Mouse (Mus musculus) heart, postnatal 0 days (tissue): ENCODE measurements around the gene Zxdc. TPM values are rescaled to one million over a fixed set of nuclear protein-coding genes. Genes with fewer than 3 reads are reported as not detected.

Source experiments
- ATAC-seq: fragments of 200-750 bp; cut with Nextera tagmentation; 2 replicates; pipeline ENCODE4 v1.8.0; 2017; ENCODE audit warnings: low read depth, moderate number of reproducible peaks, moderate library complexity; ENCODE audit not compliant: insufficient read depth
- DNase-seq: peaks from one replicate; pipeline ENCODE4 v3.0.0-alpha.2; 2016; ENCODE audit warnings: low spot score
- H3K27ac ChIP-seq: fragments of 300-500 bp; sonication (generic); 2 replicates; pipeline ENCODE4 v1.5.1; 2014; ENCODE audit warnings: low read depth, mild to moderate bottlenecking
- H3K27me3 ChIP-seq: fragments of 300-500 bp; sonication (generic); 2 replicates; pipeline ENCODE4 v1.6.1; 2014; ENCODE audit warnings: low read length, mixed read lengths; ENCODE audit not compliant: control insufficient read depth, insufficient read depth
- H3K36me3 ChIP-seq: fragments of 300-500 bp; sonication (generic); replicated peaks from 2 replicates; pipeline ENCODE4 v1.6.1; 2014; ENCODE audit warnings: low read length, mixed read lengths; ENCODE audit not compliant: control insufficient read depth, insufficient read depth
- H3K4me1 ChIP-seq: fragments of 300-500 bp; sonication (generic); 2 replicates; pipeline ENCODE4 v1.6.1; 2014; ENCODE audit warnings: antibody characterized with exemption; ENCODE audit not compliant: control insufficient read depth, insufficient read depth
- H3K4me2 ChIP-seq: fragments of 300-500 bp; sonication (generic); 2 replicates; pipeline ENCODE4 v1.6.1; 2014; ENCODE audit warnings: low read depth, mild to moderate bottlenecking, low read length, moderate library complexity
- H3K4me3 ChIP-seq: fragments of 300-500 bp; sonication (generic); 2 replicates; pipeline ENCODE4 v1.5.1; 2014; ENCODE audit warnings: low read depth, low read length
- H3K9ac ChIP-seq: fragments of 300-500 bp; sonication (generic); replicated peaks from 2 replicates; pipeline ENCODE4 v1.6.1; 2014; ENCODE audit warnings: low read depth, low read length, mixed read lengths
- H3K9me3 ChIP-seq: fragments of 300-500 bp; sonication (generic); replicated peaks from 2 replicates; pipeline ENCODE4 v1.6.1; 2016; ENCODE audit warnings: low read length; ENCODE audit not compliant: control insufficient read depth
- CTCF ChIP-seq: IDR thresholded peaks from 2 replicates; pipeline ENCODE4 v1.5.1; 2016; ENCODE audit warnings: antibody characterized with exemption, control low read depth, low read depth
- EP300 ChIP-seq: IDR thresholded peaks from 2 replicates; pipeline ENCODE4 v1.6.1; 2016; ENCODE audit warnings: antibody characterized with exemption, low read depth
- WGBS: fragments of 180-500 bp; shearing (Covaris S2); extraction: QIAGEN DNeasy Blood & Tissue Kit; methylation state at CpG from one replicate; pipeline ENCODE4 v1.1.7; 2014; 5-methylcytosine and 5-hydroxymethylcytosine counted together
- polyA plus RNA-seq: library from polyadenylated mRNA; unstranded; fragments of >200 nt; fragmentation: Nextera tagmentation; extraction: Ambion mirVana; gene quantifications from 2 replicates; pipeline ENCODE4 v1.2.1, GENCODE M21; 2015
- total RNA-seq: library from RNA; depleted of rRNA; stranded (reverse); fragments of >200 nt; gene quantifications from 2 replicates; pipeline ENCODE4 v1.2.3, GENCODE M21; 2014; ENCODE audit warnings: low replicate concordance; rRNA removed

Zxdc gene
- total RNA-seq (21.9 and 40.3 TPM in 2 replicates), polyA plus RNA-seq (5.0 and 5.2 TPM in 2 replicates)

- peak; percentile 94 for DNase-seq
- H3K27ac ChIP-seq, result peak within 1 kb of the TSS; percentile 79
- peak within 1 kb of the TSS; percentile 80 for H3K9ac ChIP-seq
- peak within 1 kb of the TSS; percentile 100 for H3K4me2 ChIP-seq
- peak within 1 kb of the TSS; percentile 93 for H3K4me3 ChIP-seq
- WGBS, result 6% methylated on average over 41 of the region's 41 CpGs
- peak; percentile 98 for ATAC-seq
- TF ChIP-seq CTCF, result no peak
- TF ChIP-seq EP300, result no peak
- H3K36me3 ChIP-seq, result peaks cover 19% of the 10 kb centered on the region
- H3K27me3 ChIP-seq, result no peaks in the 10 kb centered on the region
- H3K4me1 ChIP-seq, result peaks cover 21% of the 10 kb centered on the region
- H3K9me3 ChIP-seq, result no peaks in the 10 kb centered on the region
Observed at GRCm38 (mm10) chr6:90368976-90369724, at the start of gene Zxdc. Zxdc (plus strand) TSS chr6:90369492.

- Histone ChIP-seq H3K27me3 (peaks cover 7% of the 10 kb centered on the region), H3K4me3 (no peak overlapping the region), H3K36me3 (no peaks in the 10 kb centered on the region), H3K9me3 (no peaks in the 10 kb centered on the region), H3K9ac (no peak overlapping the region), H3K4me1 (0 out of 2 replicates have a peak, but pooled peaks cover 6% of the 10 kb centered on the region), H3K4me2 (no peak overlapping the region), H3K27ac (no peak overlapping the region)
- ATAC-seq (no peak), DNase-seq (no peak)
- 68% methylated on average over 5 of the region's 5 CpGs for WGBS
- no peak for TF ChIP-seq EP300
- no peak for TF ChIP-seq CTCF
Observed at GRCm38 (mm10) chr6:90320429-90320828, 48.9 kb upstream of the Zxdc start.

GRCm38 (mm10) chr6:90321811-90322210 lies 47.5 kb upstream of the Zxdc start:
- no peak overlapping the region for H3K4me2 ChIP-seq
- H3K4me3 ChIP-seq, result no peak overlapping the region
- ATAC-seq, result no peak
- no peak for DNase-seq
- TF ChIP-seq EP300 (no peak), CTCF (no peak)
- no peaks in the 10 kb centered on the region for H3K9me3 ChIP-seq
- H3K9ac ChIP-seq, result no peak overlapping the region
- peaks cover 16% of the 10 kb centered on the region for H3K27me3 ChIP-seq
- H3K36me3 ChIP-seq, result no peaks in the 10 kb centered on the region
- H3K4me1 ChIP-seq, result 0 out of 2 replicates have a peak, but pooled peaks cover 6% of the 10 kb centered on the region
- no peak overlapping the region for H3K27ac ChIP-seq
- WGBS, result 33% methylated on average over 4 of the region's 4 CpGs

GRCm38 (mm10) chr6:90324026-90324425 lies 45.3 kb upstream of the Zxdc start:
- ATAC-seq (no peak), DNase-seq (no peak)
- peaks cover 16% of the 10 kb centered on the region for H3K27me3 ChIP-seq
- 0 out of 2 replicates have a peak, but pooled peaks cover 6% of the 10 kb centered on the region for H3K4me1 ChIP-seq
- no peak overlapping the region for H3K9ac ChIP-seq
- no peaks in the 10 kb centered on the region for H3K9me3 ChIP-seq
- TF ChIP-seq EP300, result no peak
- no peak for TF ChIP-seq CTCF
- no peak overlapping the region for H3K4me2 ChIP-seq
- no peak overlapping the region for H3K4me3 ChIP-seq
- H3K27ac ChIP-seq, result no peak overlapping the region
- 46% methylated on average over 3 of the region's 3 CpGs for WGBS
- no peaks in the 10 kb centered on the region for H3K36me3 ChIP-seq

GRCm38 (mm10) chr6:90324463-90324862 lies 44.8 kb upstream of the Zxdc start:
- Histone ChIP-seq H3K9me3 (no peaks in the 10 kb centered on the region), H3K27me3 (peaks cover 16% of the 10 kb centered on the region), H3K4me3 (no peak overlapping the region), H3K4me1 (0 out of 2 replicates have a peak, but pooled peaks cover 6% of the 10 kb centered on the region), H3K36me3 (no peaks in the 10 kb centered on the region), H3K9ac (no peak overlapping the region), H3K4me2 (no peak overlapping the region), H3K27ac (no peak overlapping the region)
- 57% methylated on average over 3 of the region's 3 CpGs for WGBS
- ATAC-seq (no peak), DNase-seq (no peak)
- TF ChIP-seq EP300 (no peak), CTCF (no peak)

GRCm38 (mm10) chr6:90324991-90325390 lies 44.3 kb upstream of the Zxdc start, which contains the start of gene Chst13:
Chst13 (minus strand) TSS chr6:90325185.
- Histone ChIP-seq H3K9ac (no peak within 1 kb of the TSS), H3K36me3 (no peaks in the 10 kb centered on the region), H3K4me3 (peak within 1 kb of the TSS; percentile 7; the same call in 1 of the 2 replicates), H3K27ac (no peak within 1 kb of the TSS), H3K9me3 (no peaks in the 10 kb centered on the region), H3K4me1 (0 out of 2 replicates have a peak, but pooled peaks cover 6% of the 10 kb centered on the region), H3K4me2 (peak within 1 kb of the TSS; percentile 41), H3K27me3 (peaks cover 16% of the 10 kb centered on the region)
- TF ChIP-seq EP300 (no peak), CTCF (no peak)
- no peak for DNase-seq
- WGBS, result 11% methylated on average over 22 of the region's 22 CpGs
- ATAC-seq, result 0 out of 2 replicates have a peak, but pooled peaks have one; percentile 40
